Mouse (Mus musculus) embryonic fibroblast, embryonic 13.5 days (primary cell): ENCODE measurements around the gene Dnah2. TPM values are rescaled to one million over a fixed set of nuclear protein-coding genes. Genes with fewer than 3 reads are reported as not detected.

Source experiments
- H3K27ac ChIP-seq: 2 replicates; pipeline ENCODE4 v1.5.1; 2012; ENCODE audit warnings: low read length, control low read depth, inconsistent platforms; ENCODE audit not compliant: insufficient read depth
- H3K4me1 ChIP-seq: 2 replicates; pipeline ENCODE4 v1.6.1; 2011; ENCODE audit warnings: low read length; ENCODE audit not compliant: control insufficient read depth, insufficient read depth
- H3K4me3 ChIP-seq: 2 replicates; pipeline ENCODE4 v1.5.1; 2011; ENCODE audit warnings: mild to moderate bottlenecking, control low read depth, low read length; ENCODE audit not compliant: insufficient read depth
- CTCF ChIP-seq: IDR thresholded peaks from 2 replicates; pipeline ENCODE4 v1.5.1; 2011; ENCODE audit warnings: mild to moderate bottlenecking, control low read depth, low read length, moderate library complexity, borderline replicate concordance; ENCODE audit not compliant: insufficient read depth
- POLR2A ChIP-seq: IDR thresholded peaks from 2 replicates; pipeline ENCODE4 v1.6.1; 2011; ENCODE audit warnings: low read depth, mild to moderate bottlenecking, control low read depth, low read length, moderate library complexity
- polyA plus RNA-seq: library from polyadenylated mRNA; stranded (reverse); fragments of >200 nt; gene quantifications from 2 replicates; pipeline ENCODE4 v1.2.4, GENCODE M21; 2011; ENCODE audit warnings: low read depth; ENCODE audit not compliant: missing spikeins, insufficient read length

Gene Dnah2
- polyA plus RNA-seq, 1 experiment = 0.21 TPM

DNA sequence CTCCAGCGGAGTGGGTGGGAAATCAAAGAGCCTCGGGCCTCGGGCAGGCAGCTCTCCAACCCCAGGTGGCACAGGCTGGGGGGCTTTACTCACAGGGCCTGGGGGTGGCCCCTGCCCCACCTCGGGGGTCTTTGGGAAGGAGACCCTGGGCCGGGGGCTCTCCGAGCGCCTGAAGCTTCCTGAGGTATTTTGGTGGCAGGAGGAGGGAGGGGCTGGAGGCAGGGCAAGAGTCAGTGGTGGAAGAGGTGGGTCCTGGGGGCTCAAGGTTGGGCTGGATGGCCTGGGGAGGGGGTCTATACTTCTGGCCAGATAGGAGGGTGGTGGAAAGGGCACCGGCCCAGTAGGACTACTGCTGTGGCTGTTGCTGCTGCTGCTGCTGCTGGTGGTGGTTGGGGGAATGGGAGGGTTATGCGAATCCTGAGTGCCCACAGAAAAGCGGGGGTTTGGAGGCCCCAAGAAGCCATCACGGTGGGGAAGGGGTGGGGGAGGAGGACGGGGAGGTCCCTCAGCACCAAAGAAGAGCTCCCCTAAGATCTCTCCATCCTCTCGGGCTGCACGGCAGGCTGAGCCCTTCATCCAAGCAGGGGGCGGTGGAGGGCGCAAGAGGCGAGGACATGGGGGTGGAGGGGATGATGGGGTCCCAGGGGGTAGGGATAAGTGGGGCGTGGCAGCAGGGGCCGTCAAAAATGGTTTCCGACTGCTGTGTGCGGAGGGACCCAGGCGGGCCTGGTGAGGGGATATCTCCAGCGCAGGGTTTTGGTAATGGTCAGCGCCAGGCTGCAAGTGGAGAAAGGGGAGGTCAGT is 143.3 kb downstream of the Dnah2 start:
- Histone ChIP-seq H3K4me3 (no peak overlapping the region), H3K4me1 (no peaks in the 10 kb centered on the region; the same call in 1 of the 2 replicates), H3K27ac (no peak overlapping the region)
- TF ChIP-seq CTCF (no peak), POLR2A (no peak)

DNA sequence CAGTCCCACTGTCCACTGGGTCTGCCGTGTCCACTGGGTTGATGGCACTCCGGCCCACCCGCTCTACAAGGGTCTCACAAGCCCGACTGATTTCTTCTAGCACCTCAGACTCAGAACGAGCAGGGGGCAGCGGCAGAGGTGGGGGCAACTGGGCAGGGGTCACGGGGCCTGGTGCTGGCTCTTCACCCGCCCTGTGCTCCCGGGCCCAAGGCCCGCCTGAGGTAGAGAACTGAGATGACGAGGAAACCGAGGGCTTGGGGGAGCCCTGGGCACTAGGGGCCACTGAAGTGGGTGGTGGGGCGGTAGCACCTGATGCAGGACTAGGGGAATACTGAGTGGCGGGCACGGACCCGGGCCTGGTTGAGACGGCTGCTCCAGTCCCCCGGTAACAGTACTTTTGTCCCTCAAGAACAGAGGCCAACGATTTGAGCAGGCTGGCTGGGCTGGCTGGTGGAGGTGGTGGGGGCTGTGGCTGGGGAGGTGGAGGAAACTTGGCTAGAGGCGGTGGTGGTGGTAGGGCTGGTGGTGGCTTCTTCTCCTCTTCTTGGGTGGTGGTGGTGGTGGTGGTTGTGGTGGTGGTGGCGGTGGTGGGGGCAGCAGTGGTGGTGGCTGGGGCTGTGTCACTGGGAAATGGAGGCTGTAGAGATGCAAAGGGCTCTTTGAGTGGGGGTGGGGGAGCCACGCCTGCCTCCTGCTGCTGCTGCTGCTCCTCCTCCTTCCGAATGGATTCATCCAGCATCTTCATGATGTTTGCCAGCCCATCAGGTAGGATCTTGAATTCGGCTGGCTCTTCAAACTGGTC is 144.1 kb downstream of the Dnah2 start:
- no peak overlapping the region for H3K27ac ChIP-seq
- no peak overlapping the region for H3K4me3 ChIP-seq
- peaks cover 3% of the 10 kb centered on the region for H3K4me1 ChIP-seq
- TF ChIP-seq CTCF (no peak), POLR2A (no peak)

DNA sequence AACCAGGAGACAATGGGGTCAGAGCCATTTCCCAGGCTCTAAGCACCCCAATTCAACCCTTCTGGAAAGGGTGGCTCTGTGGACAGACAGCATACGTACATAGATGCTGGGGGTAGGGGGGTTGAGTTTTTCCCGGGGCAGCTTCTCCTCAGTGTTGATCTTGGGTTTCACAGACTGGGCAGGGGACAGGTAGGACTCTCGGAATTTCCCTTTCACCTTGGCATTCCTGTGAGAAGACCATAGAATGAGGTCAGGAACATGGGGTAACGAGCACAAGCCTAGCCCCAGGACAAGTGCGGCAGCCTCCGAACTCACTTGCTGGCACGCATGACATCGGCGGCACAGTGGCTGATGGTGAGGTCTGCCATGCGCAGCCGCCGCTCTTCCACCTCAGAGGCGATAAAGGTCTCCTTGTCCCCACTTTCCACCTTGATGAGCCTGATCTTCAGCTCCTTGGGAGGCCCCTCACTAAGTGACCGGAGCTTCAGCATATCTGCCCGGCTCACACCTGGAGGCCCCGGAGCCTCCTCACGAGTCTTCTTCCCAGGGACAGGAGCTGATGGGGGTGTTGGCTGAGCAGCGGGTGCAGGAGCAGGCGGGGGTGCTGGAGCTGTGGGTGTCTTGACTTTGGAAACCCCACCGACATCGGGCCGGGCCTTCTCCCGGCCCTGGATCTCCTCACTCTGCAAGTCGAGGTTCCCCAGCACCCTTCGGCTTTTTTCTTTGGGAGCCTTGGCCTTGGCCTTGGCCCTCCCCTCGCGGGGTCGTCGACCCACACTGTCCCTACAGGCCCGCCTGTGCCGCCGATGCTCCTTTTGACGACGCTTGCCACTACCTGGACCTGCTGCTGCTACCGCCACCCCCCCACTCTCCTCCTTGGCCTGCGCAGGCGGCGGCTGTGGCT is 145.0 kb downstream of the Dnah2 start:
- Histone ChIP-seq H3K4me3 (no peak overlapping the region), H3K4me1 (peaks cover 4% of the 10 kb centered on the region)

DNA sequence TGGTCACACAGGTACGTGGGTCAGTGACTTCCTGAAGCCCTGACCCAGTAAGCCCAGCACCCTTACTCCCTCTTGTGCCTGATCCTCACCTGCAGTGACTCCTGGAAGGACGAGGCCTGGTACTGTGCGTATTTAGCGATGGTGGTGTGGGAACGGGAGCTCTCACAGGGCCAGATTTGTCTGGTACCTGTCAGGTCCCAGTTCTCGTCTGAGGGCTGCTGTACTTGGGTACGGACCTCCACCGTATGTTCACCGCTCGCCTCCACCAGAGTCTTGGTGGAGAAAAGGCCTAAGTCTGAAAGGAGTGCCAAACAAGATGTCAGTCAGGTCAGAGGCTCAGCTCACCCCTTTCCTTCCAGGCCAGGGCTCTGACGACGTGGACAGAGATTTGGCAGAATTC is 146.9 kb downstream of the Dnah2 start:
- peaks cover 4% of the 10 kb centered on the region; the same call in 1 of the 2 replicates for H3K4me1 ChIP-seq
- no peak overlapping the region for H3K4me3 ChIP-seq
- H3K27ac ChIP-seq = no peak overlapping the region
- TF ChIP-seq CTCF (no peak), POLR2A (no peak)

More for the DNA sequence above, 145.0 kb downstream of the Dnah2 start:
- no peak for TF ChIP-seq CTCF
- H3K27ac ChIP-seq = no peak overlapping the region

DNA sequence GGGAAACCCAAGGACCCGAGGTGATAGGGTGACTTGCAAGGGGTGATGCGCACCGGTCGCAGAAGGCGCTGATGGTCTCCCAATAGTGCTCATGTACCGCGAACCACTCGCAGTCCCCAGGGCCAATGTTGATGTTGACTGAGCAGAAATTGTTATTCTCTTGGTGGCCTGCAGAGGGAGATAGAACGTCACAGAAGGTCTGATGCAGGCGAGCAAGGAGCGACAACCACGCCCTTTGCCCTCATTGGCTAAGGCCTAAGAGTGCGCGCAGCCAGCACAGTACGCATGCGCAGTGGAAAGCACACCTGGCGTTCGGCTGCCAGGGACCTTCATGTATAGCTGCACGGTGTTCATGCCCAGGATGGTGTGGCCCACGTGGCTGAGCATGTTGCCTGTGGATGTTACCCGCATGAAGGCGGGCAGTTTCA is 147.7 kb downstream of the Dnah2 start:
- no peak; the same call in 1 of the 2 replicates for TF ChIP-seq POLR2A
- peak; percentile 83 for TF ChIP-seq CTCF
- H3K4me1 ChIP-seq = peaks cover 4% of the 10 kb centered on the region; the same call in 1 of the 2 replicates
- no peak overlapping the region for H3K4me3 ChIP-seq
- H3K27ac ChIP-seq = no peak overlapping the region

DNA sequence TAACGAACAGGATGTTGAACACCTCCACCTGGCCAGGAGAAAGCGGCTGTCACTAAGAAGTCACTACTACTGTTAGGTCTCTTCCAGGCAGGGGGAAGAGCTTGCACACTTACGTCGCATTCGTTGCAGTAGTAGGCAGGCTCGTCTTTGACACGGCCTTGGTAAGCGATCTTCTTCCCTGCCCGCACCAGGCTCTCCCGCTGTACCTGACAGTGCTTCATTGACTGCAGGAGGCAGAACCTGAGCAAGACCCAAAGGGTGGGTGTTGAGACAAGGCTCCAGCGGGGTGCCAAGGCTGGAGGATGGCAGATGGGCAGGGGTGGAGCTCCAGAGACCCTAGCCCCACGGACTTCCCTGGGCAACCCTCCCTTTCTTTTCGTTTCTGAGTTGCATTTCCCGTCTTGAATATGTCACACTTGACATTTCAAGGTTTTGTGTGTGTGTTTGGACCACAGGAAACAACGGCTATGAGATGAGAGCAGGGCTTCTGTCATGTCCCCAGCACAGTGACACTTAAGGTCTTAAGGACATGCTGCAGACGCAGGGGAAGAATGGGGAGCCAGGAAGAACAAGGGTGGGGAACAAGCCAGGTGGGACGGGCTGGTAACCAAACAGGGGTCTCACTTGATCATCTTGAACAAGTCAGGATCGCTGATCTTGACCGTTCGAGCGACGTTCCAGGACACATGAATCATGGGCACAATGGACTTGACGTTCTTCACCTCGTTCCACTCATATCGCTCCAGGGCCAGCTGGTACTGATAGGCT is 148.6 kb downstream of the Dnah2 start:
- H3K4me1 ChIP-seq = peaks cover 4% of the 10 kb centered on the region; the same call in 1 of the 2 replicates
- H3K4me3 ChIP-seq = no peak overlapping the region
- no peak overlapping the region for H3K27ac ChIP-seq
- TF ChIP-seq CTCF (no peak), POLR2A (no peak)

DNA sequence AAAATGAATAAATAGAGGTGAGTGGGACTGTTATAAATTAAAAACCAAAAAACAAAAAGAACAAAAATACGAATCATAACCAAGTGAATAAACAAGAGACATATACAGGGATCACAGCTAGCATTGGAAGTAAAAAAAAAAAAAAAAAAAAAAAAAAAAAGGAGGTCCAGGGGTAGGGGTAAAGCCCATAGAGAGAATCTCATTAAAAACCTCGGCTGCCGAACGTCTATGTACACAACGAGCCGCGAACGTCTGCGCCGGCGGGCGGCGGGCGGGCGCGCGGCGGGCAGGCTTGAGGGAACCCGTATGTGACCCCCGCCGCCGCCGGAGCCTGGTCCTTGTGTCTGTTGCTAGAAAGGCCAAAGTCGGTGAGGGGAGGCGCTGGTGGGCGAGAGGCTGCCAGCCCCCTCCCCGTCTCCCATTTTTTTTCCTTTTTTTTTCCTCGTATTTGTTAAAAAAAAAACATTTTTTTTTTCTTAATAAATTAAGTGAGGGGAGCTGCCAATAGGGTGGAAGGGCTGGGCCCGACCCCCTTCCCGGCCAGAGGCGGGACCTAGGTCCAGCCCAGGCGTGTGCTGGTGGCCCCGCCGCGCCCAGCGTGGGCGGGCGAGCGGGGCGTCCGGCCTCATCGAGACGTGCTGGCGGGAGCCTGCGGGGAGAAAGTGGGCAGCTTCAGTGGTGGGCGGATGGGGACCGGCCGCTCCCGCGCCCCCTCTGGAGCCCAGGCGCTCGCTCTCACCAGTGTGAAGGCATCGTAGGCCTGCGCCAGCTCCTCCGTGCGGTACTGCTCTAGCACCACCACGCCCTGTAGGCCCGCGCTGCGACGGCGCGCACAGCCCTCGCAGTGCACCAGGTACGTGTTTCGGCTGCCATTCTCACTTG is 149.5 kb downstream of the Dnah2 start:
- no peak overlapping the region for H3K27ac ChIP-seq
- TF ChIP-seq CTCF (no peak), POLR2A (no peak)
- H3K4me1 ChIP-seq = peaks cover 4% of the 10 kb centered on the region; the same call in 1 of the 2 replicates
- H3K4me3 ChIP-seq = no peak overlapping the region

DNA sequence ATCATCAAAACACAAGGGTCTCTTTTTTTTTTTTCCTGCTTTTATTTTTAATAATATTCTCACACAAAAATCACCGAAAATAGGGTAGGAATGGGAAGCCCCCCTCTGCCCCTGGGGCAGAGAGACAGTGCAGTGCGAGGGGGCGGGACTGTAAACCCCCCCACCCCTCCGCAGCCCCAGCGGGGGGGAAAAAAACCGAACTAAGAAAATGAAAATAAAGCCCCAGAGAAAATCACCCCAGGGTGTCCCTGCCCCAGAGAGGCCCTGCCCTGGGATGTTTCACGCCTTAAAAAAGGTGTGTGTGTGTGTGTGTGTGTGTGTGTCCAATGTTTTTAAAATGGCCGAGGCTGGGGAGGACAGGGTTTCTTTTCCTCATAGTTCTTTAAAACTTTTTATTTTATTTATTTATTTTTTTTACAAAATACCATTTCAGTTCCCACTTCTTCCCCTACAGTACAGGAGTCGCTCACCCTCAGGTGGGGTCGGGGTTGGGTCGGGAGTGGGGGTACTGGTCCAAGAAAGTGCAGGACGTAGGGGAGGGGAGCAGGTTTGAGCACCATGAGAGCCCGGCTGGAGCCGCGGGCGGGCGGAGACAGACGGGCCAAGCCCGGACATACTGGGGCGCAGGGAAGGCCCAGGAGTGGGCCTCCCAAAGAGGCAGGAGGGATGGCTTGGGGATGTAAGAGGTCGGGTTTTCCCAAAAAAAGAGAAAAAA is 150.3 kb downstream of the Dnah2 start:
- Histone ChIP-seq H3K27ac (0 out of 2 replicates have a peak overlapping the region, but pooled peaks have one; percentile 94), H3K4me1 (peaks cover 4% of the 10 kb centered on the region; the same call in 1 of the 2 replicates), H3K4me3 (no peak overlapping the region)
- TF ChIP-seq CTCF (no peak), POLR2A (no peak)
